Mouse (Mus musculus): ENCODE results near the gene Rnf213.
"Not testable (repeated sequence)": the region's sequence is repeated elsewhere in the genome, so short reads cannot be mapped to it uniquely, and the experiment has no call there.

Gene Rnf213

GRCm38 (mm10) chr11:119392800-119393482 lies at the start of gene Rnf213:
Gene Rnf213 (plus strand): TSS chr11:119393100.
- peak; percentile 40 to 58 for DNase-seq (ENCODE audit: low spot score in 2 of 2)

- DNase-seq (ENCODE audit: low spot score in 2 of 2) = no peak
These were observed 48.7 kb upstream of the Rnf213 start for GRCm38 (mm10) chr11:119344178-119344577.

DNA sequence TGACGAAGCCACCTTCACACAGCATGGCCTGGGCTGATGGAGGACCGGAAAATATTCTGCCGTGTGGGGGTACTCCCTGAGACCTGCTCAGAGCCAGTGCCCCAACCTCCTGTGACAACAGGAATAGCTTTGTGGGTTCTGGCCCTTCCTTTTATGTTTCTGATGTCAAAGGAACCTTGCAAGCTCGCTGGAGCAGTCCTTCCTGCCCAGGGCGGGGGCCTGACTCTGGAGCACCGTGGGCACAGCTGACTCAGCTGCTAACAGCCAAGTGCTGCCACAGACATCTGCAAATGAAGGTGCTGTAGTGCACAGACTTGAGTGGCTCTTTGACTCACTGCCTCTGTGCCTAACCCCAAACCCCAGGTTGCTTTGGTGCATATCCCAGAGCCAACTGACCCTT lies 48.0 kb upstream of the Rnf213 start:
- DNase-seq (ENCODE audit: low spot score in 2 of 2) = no peak

DNA sequence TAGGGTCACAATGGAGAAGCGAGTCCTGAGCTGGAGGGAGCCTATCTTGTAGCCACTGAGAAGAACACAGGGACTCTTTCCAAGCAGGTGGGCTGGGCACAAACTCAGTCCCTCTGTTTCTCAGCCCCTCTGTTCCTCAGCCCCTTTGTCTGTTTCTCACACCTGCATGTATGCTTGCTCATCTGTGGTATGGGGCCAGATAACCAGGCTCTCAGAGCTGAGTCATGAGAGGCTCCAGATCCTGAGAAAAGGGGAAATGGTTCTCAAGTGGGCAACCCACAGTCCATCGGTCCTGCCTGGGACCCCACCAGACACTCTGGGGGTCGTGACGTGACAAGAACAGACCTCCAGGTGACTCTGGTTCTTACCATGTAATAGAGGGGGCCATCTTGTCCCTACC lies 45.8 kb upstream of the Rnf213 start:
- no peak for DNase-seq (ENCODE audit: low spot score in 2 of 2)

- no peak for DNase-seq (ENCODE audit: low spot score in 2 of 2)
These were observed 40.8 kb upstream of the Rnf213 start for GRCm38 (mm10) chr11:119352113-119352512.

GRCm38 (mm10) chr11:119353946-119354345 lies 39.0 kb upstream of the Rnf213 start:
- no peak for DNase-seq (ENCODE audit: low spot score in 2 of 2)

- peak in 1 of 2 experiments; percentile 25 for DNase-seq (ENCODE audit: low spot score in 2 of 2)
These were observed 38.0 kb upstream of the Rnf213 start for GRCm38 (mm10) chr11:119354798-119355442.

DNA sequence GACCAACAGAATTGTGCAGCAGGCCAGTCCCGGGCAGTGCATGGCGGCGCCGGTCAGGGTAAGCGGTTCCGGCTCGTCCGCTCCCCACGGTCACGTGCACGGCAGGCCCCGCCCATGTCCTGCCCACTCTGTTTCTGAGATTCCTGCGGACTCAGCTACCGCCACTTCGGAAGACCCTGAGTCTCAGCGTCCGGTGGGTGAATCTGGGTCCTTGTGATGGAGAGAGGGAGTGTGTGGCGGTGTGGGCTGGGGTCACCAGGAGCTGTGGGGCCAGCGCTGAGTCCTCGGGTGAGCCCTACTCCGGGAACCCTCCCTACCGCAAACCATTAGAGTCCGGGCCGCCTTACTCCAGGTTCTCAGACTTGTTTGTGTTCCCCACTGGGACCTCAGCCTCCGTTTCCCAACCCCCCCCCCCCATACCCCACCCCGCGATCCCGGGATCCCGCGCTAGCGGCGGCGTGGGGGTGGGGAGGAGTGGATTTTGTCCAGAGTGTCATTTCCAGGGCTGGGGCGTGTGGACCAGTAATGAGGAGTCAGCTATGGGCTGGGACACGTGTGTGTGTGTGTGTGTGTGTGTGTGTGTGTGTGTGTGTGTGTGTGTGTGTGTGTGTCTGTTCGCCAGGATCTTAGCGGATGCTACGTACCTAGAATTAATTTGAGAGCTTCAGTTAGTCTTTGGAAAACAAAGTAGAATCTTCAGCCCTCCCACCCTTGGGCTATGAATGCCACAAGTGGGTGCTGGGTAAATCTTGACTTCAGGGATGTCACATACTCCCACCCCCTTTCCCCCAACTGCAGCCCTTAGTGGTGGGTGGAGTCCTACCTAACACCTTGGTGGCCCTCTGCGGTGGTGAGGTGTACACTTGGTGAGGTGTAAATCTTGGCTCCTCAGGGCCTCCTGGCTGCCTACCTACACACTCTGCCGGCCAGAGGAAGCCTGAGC lies 37.2 kb upstream of the Rnf213 start, which contains the start of the genes Sgsh and Slc26a11:
Gene Sgsh (minus strand): TSS at position 94 of the 943 bp plus-strand sequence.
Gene Slc26a11 (plus strand): TSS at position 115 of the 943 bp plus-strand sequence.
- peak; percentile 85 to 93 for DNase-seq (ENCODE audit: low spot score in 2 of 2)

GRCm38 (mm10) chr11:119359089-119359488 lies 33.8 kb upstream of the Rnf213 start:
- no peak for DNase-seq (ENCODE audit: low spot score in 2 of 2)

DNA sequence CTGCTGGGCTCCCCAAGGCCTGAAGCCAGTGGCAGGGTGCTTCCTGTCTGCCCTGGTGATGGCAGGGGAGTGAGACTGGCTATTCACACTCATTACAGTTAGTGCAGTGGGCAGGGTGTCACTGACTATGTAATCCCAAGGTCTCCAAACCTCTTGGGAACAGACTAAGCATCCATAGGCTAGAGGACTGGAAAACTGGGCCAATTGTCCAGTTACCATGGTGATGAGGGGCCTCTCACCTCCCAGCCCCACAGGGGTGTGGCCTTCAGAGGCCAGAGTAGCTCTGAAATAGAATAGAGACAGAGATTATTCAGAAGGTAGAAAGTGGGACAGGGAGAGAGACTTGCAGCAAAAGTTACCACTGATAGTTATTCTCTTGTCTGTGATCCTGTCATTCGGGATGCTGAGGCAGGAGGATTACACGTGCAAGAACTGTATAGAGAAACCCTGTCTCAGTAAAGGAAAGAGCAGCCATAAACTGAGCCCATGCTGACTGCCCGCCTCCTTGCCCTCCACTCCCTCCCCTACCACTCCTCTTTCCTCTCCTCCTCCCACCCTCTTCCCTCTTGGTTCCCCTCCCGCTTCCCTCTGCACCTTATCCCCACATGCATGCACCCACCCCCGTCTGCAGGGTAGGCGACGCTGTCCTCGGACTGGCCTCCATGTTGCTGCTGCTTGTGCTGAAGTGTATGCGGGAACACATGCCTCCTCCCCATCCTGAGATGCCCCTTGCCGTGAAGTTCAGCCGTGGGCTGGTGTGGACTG lies 29.9 kb upstream of the Rnf213 start:
- DNase-seq (ENCODE audit: low spot score in 2 of 2) = no peak

DNA sequence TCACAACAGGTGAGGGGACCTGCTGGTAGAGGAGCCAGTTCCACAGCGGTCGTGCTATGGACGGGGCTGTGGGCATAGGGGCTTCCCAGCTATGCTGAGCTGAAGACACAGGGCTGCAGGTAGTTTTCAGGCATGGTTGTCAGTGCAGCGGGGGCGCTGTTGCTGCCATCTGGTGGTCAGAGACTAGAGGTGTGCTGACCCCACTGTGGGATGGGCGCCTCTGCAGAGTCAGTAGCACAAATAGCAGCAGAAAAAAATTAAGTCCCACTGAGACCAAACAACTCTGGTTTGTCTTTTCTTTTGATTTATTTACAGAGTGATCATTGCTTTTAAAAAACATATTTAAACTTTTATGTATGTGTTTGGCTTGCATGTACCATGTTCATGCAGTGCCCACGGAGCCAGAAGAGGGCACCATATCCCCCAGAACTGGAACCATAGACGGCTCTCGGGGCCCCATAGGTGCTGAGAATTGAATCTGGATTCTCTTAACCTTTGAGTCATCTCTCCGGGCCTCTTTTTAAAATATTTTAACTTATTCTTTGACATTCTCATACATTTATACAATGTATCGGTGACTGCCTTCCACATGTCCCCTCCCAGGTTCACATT lies 29.3 kb upstream of the Rnf213 start:
- peak; percentile 42 to 50 for DNase-seq (ENCODE audit: low spot score in 2 of 2)

DNA sequence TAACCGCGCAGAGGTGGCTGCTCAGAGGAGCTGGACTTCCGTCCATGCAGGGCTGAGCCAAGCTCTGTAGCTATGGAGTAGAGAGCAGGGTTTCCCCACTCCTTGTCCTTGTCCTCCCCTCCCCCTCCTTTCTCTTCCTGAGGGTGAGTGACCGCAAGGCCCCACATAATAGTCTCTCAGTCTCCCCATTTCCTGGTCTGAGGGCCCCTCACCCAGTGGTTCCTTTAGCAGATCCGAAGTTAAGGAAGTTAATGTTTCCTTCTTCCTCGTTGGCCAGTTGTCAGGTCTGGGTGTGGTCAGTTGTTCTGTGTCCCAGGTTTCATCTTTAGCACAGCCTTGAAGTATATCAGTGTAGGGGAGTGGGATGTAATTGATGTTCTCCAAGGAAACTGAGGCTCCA lies 17.5 kb upstream of the Rnf213 start:
- no peak for DNase-seq (ENCODE audit: low spot score in 2 of 2)

DNA sequence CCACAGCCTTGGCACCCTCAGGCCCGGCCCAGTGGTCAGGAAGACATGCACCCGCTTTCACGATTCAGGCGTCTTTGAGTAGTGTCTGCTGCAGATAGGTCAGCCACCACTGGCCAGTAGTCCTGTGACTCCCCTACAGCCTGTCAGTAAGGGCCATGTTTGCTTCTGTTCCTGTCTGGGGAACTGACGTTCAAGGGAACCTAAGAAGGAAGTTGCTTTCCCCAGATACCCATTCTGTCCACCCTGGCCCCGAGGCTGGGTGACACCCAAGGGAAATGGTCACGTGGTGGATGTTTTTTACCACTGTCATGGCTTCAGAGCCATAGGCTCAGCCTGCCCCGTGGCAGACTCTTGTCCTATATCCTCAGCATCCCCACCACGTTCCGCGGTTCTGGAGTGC lies 15.6 kb upstream of the Rnf213 start:
- DNase-seq (ENCODE audit: low spot score in 2 of 2) = no peak

- DNase-seq (ENCODE audit: low spot score in 2 of 2) = no peak
These were observed 14.3 kb upstream of the Rnf213 start for GRCm38 (mm10) chr11:119378551-119378950.

- DNase-seq (ENCODE audit: low spot score in 2 of 2) = no peak
These were observed 11.1 kb upstream of the Rnf213 start for GRCm38 (mm10) chr11:119381631-119382337.

DNA sequence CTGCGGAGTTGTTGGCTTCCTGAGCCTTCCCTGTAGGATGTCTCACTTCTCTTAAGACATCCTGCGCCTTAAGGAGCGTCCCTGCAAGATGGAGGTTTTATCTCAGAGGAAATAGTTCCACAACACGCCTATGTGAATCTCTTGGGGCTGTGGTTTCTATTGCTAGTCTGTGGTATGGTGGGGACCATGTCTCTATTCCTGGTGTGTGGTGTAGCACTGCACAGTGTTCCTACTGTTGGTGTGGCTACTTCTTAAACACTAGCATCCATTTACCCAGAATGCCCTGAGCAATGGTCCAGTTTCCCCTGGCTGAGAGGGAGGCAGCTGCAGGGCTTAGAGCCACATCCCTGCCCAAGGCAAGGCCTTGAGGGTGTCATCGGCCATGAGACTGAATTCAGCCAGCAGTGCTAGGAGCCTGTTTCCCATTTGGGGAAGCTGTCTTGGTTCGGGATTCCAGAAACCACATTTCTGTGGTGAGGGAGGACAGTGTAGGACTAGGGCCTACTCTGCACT lies 10.5 kb upstream of the Rnf213 start:
- DNase-seq (ENCODE audit: low spot score in 2 of 2) = no peak

DNA sequence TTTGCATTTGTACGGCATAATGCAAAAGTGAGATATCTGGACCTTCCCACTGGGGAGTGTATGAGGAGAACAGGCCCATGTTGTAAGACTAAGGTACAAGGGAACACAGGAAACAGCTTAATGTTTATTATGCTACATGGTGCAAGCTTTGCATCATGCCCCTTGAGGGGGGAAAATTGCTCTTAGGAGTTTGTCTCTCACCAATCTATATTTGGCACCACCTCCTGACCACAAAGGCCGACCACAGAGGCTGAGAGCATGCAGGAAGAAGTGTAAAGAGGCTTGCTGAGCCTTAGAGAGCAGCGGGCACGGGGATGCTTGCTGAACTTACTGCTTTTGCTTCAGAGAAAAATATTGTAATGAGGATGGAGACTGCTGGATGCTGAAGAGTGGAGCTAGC lies 8.0 kb upstream of the Rnf213 start:
- DNase-seq (ENCODE audit: low spot score in 2 of 2) = no peak

DNA sequence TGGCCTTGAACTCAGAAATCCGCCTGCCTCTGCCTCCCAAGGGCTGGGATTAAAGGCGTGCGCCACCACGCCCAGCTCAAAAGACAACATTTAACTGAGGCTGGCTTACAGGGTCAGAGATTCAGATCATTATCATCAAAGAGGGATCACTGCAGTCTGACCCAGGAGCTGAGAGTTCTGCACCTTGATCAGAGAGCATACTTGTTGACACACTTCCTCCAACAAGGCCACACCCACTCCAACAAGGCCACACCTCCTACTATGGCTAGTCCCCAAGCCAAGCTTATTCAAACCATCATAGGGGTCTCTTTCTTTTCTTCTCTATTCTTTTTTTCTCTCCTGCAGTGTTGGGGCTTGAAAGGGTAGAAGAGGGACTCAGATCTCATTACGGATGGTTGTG lies 6.6 kb upstream of the Rnf213 start:
- no peak for DNase-seq (ENCODE audit: low spot score in 2 of 2)

DNA sequence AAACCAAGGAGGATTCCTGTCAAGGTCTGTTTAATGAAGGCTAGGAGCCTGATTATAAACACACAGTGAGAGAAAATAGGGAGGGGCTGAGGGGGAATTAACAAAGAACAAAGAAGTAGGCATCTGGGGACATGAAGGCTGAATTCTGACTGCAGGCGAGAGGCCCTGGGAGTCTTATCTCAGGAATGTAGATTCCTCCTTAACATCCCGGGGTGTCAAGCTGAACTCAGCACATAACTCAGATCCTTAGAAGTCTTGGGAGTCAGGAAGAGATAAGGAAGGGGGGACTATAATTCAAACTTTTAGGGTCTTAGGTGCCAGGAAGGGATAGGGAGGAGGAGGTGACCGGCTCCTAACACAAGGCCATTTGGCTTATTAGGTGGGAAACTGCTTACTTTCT lies 5.6 kb upstream of the Rnf213 start:
- DNase-seq (ENCODE audit: low spot score in 2 of 2) = not testable (repeated sequence)

GRCm38 (mm10) chr11:119389851-119390270 lies 3.0 kb upstream of the Rnf213 start:
- peak; percentile 73 to 77 for DNase-seq (ENCODE audit: low spot score in 2 of 2)

Data from urinary bladder, adult 18-20 months (tissue).